Mouse (Mus musculus) megakaryocyte, embryonic 14.5 days (primary cell): ENCODE measurements around the gene Pnpla6.

Source experiments
- FLI1 ChIP-seq: IDR thresholded peaks from 2 replicates; pipeline ENCODE4 v1.6.1; 2012; ENCODE audit warnings: low read length, inconsistent platforms, mixed read lengths
- GATA1 ChIP-seq: IDR thresholded peaks from 3 replicates; pipeline ENCODE4 v1.6.1; 2012; ENCODE audit warnings: mixed read lengths, low read length, inconsistent platforms, borderline replicate concordance

DNA sequence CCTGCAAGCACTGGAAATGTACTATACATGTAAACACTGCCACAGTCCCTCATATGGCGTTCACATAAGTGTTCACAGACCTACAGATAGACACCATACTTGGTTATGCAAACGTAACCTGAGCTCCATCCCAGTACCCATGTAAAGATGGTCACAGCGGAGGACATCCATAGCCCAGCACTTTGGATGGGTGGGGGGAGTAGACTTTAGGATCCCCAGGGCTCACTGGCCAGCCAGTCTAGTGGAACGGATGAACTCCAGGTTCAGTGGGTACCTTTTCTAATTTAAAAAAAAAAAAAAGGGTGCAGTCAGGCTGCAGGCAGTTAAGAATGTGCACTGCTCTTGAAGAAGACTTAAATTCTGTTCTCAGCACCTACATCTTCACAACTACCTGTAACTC lies 24.9 kb downstream of the Pnpla6 start:
- TF ChIP-seq GATA1 (no peak), FLI1 (no peak)
